Mouse (Mus musculus) lung, postnatal 25 days (tissue): ENCODE measurements around the gene Poln.

ENCODE experiments used
- DNase-seq: peaks from one replicate; pipeline ENCODE4 v3.0.0; 2022; ENCODE audit warnings: low spot score

Poln gene

DNA sequence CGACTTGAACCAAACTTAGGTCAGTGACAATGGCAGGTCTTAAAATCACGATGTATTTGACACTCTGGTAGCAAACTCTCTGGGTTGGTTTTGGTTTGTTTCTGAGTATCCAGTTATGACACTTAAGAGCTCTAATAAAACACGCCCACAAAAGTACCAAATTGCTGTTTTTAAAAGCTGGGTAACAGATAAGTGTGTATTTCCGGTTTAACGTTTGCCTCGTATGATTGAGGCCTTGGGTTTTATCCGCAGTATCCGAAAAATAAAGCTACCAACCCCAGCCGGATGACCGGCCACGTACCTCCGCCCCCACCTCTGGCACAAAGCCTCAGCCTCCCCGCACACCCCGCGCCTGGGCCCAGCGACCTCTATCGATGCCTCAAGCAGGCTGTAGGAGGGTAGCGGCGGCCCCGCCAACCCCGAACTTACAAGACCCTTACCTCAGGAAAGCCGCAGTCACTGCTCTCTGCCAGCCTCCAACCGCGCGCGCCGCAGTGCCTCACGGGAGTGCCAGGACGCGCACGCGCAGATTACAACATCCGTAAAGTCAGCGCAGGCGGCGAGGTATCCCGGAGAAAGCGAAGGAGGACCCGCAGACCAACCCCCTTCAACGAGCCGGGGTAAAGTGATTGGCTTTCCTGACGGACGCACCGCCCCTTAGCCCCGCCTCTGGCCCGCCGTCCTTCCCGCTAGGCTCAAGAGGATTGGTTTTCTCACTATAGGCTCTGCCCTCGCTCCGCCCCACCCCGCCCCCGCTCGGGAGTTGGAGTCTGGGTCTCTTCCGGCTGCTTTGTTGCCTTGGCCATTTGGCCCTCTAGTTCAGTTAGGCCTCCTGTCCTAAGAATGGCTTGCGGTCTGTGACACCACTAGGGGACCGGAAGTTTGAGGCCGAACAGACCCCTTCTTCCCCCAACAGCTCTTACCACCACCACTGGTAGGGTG lies at the start of gene Poln, which contains the start of gene Haus3:
Gene Poln (minus strand): TSS at position 499 of the 942 bp plus-strand sequence.
Gene Haus3 (minus strand): TSS at position 578 of the 942 bp plus-strand sequence.
- peak; percentile 99 for DNase-seq

DNA sequence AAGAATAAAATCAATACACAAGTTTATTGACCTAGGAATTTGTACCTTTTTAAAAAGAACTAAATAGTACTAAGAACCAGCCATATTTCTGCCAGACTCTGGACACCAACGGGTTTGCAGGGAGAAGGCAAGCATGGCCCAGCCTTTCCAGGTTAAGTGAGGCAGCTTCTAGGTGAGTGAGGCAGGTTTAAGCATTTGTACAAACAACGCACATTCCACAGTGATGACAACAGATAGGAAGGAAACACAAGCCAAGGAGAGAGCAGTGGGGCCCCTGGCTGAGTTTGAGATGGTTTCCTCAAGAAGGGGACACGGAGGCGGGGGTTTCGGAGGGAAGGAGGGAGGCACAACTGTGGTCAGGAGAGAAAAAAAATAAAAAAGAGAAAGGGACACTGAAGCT lies 49.4 kb upstream of the Poln start:
- DNase-seq: no peak

DNA sequence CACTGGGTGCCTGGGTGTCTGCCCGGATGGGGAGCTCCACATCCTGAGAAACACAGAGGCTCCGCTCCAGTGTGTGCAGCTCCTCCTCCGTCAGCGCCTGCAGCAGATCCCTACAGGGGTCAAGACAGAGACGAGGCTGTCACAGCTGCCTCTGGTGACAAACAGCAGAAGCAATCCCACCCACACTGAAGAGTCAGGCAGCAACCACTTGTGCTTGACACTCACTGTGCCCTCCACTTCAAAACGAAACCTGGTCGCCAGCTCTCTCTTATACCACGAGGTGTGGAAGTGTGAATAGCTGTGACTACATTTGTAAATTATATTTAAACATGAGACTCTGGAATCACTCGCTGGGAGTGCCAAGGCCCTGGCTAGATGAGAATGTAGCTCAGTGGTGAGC lies 48.5 kb upstream of the Poln start:
- DNase-seq: no peak

DNA sequence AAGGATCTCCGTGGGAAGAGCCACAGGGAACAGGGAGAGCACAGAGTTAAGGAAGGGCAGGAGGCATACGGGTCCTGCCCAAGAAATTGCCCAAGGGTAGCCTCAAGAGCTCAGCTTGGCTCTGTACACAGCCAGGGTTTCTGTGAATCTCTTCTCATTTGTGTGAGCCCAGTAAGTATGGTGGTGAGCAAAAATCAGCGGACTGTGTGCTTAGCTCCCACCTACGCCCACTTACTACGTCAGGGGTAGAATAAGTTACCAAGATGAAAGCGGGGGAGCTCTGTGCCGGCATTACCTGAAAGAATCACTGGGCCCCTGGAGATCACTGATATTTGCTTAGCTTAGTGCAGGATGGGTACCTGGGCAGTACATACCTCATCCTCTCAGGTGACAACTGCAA lies 46.8 kb upstream of the Poln start:
- no peak for DNase-seq

DNA sequence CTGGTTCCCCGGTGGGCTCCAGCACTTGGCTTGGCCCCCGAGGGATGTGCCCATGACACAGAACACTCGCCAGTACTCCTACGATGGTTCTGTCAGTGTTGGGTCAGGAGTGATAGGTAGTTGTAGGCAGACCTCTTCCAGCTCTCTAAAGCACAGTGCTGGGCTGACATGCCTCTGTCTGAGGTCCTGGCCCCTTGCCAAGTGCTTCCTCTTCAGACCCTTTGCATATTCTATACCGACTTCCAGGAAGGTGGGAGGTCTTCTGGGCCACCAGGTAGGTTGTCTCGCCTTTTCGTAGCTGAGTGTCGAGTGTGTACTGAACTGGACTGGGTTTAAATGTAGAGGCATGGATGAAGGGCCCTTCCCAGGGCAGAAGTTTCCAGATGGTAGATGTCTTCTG lies 44.4 kb upstream of the Poln start:
- DNase-seq: no peak

DNA sequence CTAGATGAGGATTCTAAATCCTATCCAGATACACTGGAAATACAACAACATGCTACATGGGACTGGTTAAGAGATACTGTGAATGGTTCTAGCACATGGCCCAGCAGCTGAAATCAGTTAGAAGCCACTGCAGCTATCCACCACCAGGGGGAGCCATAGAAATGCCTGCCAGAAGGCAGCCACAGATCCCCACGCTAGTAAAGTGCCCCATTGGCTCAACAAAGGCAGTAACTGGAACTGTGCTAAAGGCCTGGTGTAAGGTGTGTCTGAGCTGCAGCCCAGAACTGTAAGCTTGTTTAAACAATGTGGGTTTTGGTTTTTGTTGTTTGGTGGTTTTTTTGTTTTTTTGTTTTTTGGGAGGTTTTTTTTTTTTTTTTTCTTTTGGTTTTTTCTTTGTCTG lies 41.0 kb upstream of the Poln start:
- DNase-seq: peak; percentile 85

DNA sequence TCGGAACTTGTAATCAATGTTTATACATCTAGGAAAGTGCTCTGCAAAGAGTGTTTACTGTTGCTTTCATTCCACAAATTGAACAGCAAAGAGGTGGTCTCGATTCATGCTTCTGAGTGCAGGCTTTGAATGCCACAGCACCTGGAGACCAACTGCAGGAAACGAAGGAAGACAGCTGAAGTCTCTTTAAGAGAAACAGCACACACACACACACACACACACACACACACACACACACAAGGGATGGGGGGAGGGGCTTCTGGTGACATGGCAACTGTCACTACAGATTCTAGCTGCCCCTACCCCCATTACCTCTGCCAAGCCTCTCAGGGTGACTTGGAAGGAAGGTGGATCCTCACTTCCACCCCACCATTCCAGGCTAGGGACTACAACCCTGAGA lies 38.3 kb upstream of the Poln start:
- no peak for DNase-seq

DNA sequence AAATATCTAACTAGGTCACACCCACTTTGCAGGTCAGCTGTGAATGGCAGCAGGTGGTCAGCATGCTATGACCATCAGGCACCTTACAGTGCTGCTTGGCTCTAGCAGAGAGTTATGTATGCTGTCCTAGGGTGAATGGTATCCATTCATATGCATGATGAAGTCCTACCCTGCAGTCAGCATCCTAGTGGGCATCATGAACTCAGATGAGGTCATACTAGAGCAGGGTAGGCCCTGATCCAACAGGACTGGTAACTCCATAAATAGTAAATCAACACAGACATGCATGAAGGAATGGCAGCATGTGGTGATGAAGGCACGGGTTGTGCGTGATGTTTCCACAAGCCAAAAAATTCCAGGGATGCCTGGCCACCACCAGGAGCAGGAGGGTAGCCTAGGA lies 36.5 kb upstream of the Poln start:
- DNase-seq: no peak

DNA sequence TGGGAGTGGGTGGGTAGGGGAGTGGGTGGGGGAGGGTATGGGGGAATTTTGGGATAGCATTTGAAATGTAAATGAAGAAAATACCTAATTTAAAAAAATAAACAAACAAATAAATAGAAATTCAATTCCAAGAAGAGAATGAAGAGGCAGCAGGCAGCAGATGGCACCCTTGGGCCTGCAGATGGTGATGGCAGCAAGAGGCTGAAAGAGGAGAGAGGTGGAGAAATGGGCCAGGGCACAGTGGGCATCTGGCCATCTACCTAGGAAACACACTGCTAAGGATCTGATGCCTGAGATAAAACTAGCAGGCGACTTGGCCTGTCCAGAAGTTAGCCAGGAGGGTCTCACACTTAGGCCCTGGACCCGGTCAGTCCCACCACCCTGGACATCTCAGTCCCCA lies 35.7 kb upstream of the Poln start:
- DNase-seq: no peak

DNA sequence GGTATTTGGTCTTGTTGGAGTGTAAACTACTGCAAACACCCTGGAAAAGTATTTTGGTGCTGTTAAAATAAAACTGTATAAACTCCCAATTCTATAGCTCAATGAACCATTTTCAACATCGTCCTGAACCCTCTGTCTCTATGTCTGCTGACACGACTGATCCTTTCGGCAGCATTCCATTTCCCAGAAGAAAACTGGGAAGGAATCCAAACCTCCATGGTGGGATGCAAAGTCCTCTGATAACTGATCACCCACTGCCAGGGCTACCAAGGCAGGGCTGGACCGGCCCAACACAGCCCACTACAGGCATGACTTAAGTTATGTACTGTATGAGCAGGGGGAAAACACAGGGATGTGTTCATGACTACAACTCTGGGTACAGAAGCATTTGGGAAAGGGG lies 32.8 kb upstream of the Poln start:
- DNase-seq: no peak

DNA sequence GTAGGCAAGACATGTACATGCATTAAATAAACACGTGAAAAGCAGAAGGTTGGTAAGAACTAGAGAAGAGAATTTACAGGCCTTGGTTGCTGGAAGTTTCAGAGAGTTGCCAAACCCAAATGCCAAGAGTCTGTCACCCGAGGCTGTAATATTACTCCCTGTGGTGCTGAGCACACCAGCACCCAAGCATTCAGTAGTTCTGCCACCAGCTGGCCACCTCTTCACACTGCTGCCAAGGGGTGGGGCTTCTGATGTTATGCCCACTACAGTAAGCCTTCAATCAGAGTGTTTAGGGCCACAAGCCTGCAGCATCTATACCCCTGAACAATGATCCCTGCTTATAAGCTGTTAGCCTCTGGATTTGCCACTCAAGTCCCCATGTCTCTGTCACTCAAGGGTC lies 32.1 kb upstream of the Poln start:
- DNase-seq: peak; percentile 39

DNA sequence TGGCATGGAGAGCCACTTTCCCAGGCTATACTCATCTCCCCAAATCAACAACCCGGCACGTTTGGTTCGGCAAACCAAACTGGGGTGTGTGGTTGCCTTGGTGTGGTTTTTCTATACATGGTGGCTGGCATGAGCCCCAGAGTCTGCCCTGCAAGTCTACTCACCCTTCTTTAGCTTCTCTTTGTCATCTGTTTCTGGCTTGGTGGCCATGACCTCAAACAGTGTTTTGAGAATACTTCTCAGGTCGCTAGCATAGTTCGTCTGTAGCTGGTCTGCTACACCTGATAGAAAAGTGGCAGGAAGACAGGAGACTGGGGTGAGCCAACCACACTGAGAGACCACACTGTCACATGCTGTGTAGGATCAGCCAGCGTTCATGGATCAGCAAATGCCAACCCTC lies 29.4 kb upstream of the Poln start:
- DNase-seq: no peak

DNA sequence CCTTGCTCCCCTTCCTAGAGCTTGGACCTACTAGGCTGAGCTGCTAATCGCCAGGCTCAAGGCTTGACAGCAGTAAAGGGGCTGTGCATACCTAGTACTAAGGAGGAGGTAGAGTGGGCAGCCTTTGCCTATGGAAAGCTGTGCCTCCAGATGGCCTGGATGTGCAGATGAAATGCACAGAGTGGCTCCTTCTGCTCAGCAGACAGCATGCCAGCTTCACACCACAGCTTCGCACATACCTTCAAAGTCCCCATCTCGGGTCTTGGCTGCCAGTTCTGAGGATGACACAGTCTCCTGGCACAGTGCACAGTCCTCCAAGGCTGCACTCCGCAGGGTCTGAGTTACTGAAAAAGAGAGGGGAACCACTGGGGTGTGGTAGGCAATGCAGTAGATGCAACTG lies 28.0 kb upstream of the Poln start:
- DNase-seq: no peak

DNA sequence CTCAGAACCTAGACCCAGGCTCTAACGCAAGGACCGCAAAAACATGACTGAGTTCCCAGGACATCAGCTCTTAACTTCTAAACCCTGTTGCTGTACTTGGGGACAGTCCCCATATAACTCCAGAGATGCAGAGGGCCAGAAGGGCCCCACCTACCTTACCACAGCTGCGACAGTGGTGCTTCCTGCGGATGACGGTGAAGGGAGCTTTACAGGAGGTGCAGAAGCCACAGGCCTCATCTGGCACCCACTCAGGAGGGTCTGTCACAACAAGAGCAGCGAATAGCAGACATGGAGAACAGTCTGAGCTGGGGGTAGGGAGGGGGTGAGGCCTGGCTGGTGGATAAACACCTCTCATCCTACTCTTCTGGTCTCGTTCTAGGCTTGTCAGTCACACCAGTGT lies 27.2 kb upstream of the Poln start:
- peak; percentile 59 for DNase-seq

DNA sequence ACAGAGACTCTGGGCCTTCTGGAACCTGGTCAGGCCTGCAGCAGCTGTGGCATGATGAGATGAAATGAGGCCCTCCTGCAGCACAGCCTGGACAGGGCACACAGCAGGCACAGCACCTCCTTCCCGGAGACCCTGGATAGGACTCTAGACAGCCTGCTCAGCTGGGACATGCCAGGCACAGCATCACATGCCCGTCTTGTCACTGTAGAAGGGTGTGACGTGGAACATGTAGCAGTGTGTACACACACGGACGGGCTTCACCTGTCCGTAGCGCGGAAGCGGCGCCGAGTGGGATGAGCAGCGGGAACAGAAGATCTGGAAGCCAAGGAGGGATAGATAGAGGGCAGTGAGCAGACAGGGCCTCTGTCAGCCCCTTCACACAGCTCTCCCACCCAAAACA lies 26.5 kb upstream of the Poln start:
- no peak for DNase-seq

DNA sequence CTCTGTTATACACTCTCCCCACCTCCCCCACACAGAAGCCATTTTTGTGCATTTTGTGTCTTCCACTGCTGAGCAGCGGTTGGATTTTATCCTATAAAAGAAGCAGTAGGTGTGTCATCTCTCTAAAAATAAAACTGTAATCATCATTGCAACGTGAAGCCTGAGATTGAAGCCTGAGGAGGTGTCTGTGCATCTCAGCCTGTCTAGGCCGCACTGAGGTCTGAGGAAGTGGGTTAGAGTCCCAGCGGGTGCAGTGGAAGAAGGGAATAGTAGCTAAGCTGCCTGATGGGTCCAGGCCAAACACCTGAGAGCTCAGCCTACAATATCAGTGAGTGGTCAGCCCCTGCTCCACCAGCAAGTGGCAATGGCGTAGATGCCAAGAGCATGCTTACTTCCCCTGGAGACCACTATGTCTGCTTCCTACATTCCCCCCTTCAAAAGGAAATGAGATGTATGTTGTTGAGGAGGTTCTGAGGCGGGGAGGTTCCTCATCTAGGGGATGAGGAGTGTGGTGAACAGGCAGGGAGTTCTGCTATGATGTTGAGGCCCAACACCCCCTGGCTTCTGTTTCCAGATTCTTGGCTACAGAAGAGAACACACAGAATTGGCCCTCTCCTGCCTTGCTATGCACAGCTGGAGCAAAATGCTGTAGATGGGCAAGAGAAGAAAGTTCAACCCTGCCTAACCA lies 25.9 kb upstream of the Poln start:
- DNase-seq: no peak

DNA sequence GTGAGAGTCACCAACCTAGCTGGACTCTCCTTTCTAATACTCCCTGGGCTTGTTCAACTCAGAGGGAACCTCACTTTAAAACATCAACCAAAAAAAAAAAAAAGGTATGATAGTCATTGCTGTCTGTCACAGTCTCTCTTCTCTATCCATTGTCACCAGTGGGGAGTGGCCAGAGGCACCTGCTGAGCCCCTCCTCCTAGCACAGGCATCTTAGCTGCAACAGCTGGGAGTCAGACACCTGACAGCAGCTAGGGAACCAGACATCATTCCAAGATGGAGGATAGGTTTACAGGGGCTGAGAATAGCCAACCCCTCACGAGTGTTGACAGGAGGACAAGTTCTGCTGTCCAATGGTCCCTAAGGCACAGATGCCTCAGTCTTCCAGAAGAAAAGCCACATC lies 25.2 kb upstream of the Poln start:
- DNase-seq: no peak

DNA sequence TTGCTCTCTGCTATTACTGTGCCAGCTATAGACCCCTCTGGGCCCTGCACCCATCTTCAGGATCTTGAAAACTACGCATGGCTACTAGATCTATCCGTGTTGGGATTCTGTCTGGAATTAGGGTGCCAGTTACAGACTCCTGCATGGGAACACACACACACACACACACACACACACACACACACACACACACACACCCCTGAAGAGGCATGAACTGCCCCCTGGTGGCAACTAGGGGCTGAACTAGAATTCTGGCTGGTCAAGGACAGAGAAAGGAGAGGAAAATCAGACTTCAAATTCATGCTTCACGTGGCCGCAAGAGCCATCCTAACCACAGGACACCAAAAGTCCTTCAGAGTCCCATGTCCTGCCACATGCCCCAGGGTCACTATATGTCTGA lies 22.6 kb upstream of the Poln start:
- peak; percentile 37 for DNase-seq

DNA sequence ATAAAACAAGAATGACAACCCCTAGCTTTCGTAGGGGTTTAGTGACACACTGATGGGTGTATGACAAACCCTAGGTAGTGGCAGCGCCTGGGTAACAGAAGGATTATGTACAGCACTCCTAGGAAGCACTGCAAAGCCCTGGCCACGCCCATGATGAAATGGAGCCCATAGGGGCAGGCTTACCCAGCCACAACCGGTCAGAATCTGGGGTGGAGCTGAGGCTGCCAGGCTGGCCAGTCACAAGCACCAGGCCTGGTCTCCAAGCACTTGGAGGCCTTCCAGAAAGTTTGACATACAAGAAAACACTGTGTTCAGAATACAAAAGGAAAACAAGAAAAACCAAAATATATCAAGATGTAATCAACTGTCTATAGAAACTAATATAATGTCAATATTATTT lies 21.8 kb upstream of the Poln start:
- peak; percentile 88 for DNase-seq

DNA sequence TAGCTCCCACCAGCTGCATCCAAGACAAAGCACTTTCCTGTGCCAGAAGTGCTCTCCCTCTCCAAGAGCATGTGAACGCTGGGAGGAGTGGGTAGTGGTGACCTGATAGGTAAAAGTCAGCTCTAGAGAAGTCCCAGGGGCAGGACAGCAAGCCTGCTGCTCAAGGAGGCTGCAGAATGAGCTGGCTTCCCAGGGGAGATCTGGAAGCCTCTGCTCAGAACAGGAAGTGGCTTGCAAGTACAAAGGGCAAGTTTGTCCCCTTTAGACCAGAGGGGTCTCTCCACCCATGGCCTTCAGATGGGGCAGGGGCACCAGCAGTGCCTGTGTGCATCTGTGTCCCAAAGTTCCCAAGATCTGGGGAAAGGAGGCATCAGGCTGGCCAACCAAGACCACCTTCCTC lies 20.3 kb upstream of the Poln start:
- no peak for DNase-seq

DNA sequence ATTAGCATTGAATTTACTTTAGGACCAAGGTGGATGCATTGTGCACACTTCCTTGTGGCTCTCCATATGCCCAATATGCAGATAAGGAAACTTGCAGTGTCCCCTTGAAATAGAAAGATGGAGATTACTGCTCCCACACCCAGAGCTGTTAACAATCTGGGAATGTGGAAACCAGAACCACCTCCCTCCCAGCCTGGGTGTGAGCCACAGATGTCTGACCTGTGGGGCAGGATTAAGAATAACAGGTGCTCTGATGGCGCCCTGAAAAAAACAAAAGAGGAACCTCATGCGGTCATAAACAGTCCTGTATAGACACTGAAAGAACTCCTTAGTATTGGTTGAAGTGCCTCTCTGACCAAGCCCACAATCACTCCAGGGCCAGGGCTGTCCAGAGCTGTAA lies 19.6 kb upstream of the Poln start:
- DNase-seq: no peak

DNA sequence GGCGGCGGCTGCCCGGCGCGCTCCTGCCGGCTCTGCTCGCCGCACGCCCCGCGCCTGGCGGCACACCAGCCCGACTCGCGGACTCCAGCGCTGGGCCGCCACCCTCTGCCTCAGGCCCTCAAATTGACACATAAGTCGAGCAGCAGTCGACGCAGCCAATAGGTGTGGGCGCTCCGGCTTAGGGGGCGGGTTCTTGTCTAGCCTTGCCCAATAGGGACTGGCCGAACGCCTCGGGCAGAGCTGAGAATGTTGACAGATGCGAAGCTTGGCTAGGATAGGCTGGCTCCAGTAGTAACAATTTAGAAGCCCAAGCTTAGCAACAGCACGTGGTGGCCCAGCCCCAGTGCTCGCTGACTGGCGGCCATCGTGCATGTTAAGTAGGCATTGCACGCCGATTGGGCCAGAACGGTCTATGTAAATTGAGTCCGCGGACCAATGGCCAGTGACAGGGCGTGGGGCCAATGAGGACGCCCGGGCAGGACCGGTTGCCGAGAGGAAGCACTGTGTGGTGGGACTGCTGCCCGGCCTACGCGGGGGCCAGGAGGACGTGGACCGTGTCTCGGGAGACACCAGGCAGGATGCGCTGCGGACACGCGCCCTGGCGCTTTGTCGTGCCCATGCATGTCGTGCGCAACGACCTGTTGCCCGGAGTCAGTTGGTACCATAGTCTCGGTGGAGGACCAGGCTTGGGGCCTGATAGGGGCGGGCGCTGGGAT lies 18.5 kb upstream of the Poln start, which contains the start of gene Mxd4:
Gene Mxd4 (minus strand): TSS at position 120 of the 716 bp plus-strand sequence.
- DNase-seq: peak; percentile 100

DNA sequence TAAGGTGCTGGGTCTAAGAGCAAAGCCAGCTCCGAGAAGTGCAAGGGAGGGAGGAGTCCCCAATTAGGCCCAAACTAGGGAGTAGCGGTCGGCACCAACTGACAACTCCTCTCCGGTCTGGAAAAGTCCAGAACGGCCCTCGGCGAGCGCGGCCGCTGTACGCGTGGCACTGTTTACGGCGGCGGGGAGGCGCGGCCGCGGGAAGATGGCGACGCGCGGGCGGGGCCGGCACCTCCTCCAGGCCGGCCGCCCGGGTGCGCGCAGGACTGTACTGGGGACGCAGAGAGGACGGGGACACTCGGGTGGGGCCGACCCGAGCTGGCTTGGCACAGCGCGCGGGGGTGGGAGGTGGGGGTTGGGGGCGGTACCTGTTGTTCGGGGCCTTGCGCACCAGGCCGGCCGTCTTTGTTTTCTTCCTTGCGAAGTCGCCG lies 17.7 kb upstream of the Poln start:
- DNase-seq: peak; percentile 72
